Mouse (Mus musculus) kidney, postnatal 0 days (tissue): ENCODE measurements around the gene Wdr77. TPM values are rescaled to one million over a fixed set of nuclear protein-coding genes. Genes with fewer than 3 reads are reported as not detected.

Experiments
- ATAC-seq: fragments of 200-750 bp; cut with Nextera tagmentation; replicated peaks from 2 replicates; pipeline ENCODE4 v1.8.0; 2017; ENCODE audit warnings: low read depth, moderate number of reproducible peaks, moderate TSS enrichment, moderate library complexity; ENCODE audit not compliant: low FRiP score
- DNase-seq: peaks from one replicate; pipeline ENCODE4 v3.0.0-alpha.2; 2016; ENCODE audit warnings: low spot score
- H3K27ac ChIP-seq: fragments of 300-500 bp; sonication (generic); 2 replicates; pipeline ENCODE4 v1.5.1; 2014; ENCODE audit warnings: mild to moderate bottlenecking
- H3K27me3 ChIP-seq: fragments of 300-500 bp; sonication (generic); 2 replicates; pipeline ENCODE4 v1.6.1; 2014; ENCODE audit warnings: low read length, mixed read lengths; ENCODE audit not compliant: insufficient read depth
- H3K36me3 ChIP-seq: fragments of 300-500 bp; sonication (generic); 2 replicates; pipeline ENCODE4 v1.6.1; 2014; ENCODE audit warnings: low read length, mixed read lengths; ENCODE audit not compliant: insufficient read depth
- H3K4me1 ChIP-seq: fragments of 300-500 bp; sonication (generic); replicated peaks from 2 replicates; pipeline ENCODE4 v1.6.1; 2014; ENCODE audit warnings: antibody characterized with exemption, low read length, mixed read lengths; ENCODE audit not compliant: insufficient read depth
- H3K4me2 ChIP-seq: fragments of 300-500 bp; sonication (generic); 2 replicates; pipeline ENCODE4 v1.6.1; 2014; ENCODE audit warnings: mild to moderate bottlenecking, low read length, moderate library complexity, mixed read lengths
- H3K4me3 ChIP-seq: fragments of 300-500 bp; sonication (generic); replicated peaks from 2 replicates; pipeline ENCODE4 v1.5.1; 2014; ENCODE audit warnings: low read depth, low read length
- H3K9ac ChIP-seq: fragments of 300-500 bp; sonication (generic); 2 replicates; pipeline ENCODE4 v1.6.1; 2014; ENCODE audit warnings: low read depth, low read length
- H3K9me3 ChIP-seq: fragments of 300-500 bp; sonication (generic); replicated peaks from 2 replicates; pipeline ENCODE4 v1.6.1; 2016; ENCODE audit warnings: low read length, inconsistent platforms, mixed read lengths
- CTCF ChIP-seq: IDR thresholded peaks from 2 replicates; pipeline ENCODE4 v1.5.1; 2016; ENCODE audit warnings: antibody characterized with exemption, low read depth, mild to moderate bottlenecking, moderate library complexity
- WGBS: fragments of 180-500 bp; shearing (Covaris S2); extraction: QIAGEN DNeasy Blood & Tissue Kit; methylation state at CpG from one replicate; pipeline ENCODE4 v1.1.7; 2014; 5-methylcytosine and 5-hydroxymethylcytosine counted together
- polyA plus RNA-seq: library from polyadenylated mRNA; unstranded; fragments of >200 nt; fragmentation: Nextera tagmentation; extraction: Ambion mirVana; gene quantifications from 2 replicates; pipeline ENCODE4 v1.2.1, GENCODE M21; 2015

Gene Wdr77
- polyA plus RNA-seq, 1 experiment from 2014 or later = 98.2 TPM

DNA sequence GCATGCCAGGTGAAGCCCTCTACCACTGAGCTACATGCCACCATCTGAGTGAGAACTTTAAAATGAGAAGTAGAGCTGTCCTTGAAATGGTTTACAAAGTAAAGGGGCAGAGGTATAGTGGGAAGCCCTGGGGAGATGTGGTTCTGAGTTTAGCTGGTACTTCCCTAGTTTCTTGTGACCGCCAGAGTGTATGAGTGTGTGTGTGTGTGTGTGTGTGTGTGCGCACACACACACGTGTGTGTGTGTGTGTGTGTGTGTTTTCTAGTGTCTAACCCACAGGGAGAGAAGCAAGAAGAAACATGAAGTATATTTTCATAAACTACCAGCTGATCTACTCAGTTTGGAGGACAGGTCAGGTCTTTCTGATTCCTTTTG lies 31.0 kb upstream of the Wdr77 start:
- Histone ChIP-seq H3K4me3 (no peak overlapping the region), H3K27me3 (no peaks in the 10 kb centered on the region), H3K9ac (no peak overlapping the region), H3K4me2 (no peak overlapping the region), H3K27ac (no peak overlapping the region), H3K36me3 (no peaks in the 10 kb centered on the region), H3K4me1 (no peaks in the 10 kb centered on the region), H3K9me3 (no peaks in the 10 kb centered on the region)
- ATAC-seq (no peak), DNase-seq (no peak)
- no peak for TF ChIP-seq CTCF
- WGBS = 84% methylated on average over 3 of the region's 3 CpGs

DNA sequence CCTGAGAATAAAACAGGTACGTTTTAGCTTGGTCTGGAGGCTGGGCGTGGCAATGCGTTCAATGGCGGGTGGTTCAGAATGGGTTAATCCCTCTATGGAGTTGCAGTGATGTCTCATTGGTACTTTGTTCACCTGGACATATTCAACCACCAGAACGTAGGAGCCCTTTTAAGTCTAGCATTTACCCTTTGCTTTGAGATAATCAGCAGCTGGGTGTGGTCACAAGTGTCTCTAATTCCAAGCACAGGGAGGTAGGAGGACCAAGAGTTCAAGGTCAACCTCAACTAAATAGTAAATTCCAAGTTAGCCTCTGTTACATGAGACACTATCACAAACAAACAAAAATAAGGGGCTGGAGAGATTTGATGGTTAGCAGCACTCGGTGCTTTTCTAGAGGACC lies 30.4 kb upstream of the Wdr77 start:
- WGBS = 85% methylated on average over 6 of the region's 6 CpGs
- Histone ChIP-seq H3K27me3 (no peaks in the 10 kb centered on the region), H3K9ac (no peak overlapping the region), H3K9me3 (no peaks in the 10 kb centered on the region), H3K4me3 (no peak overlapping the region), H3K36me3 (no peaks in the 10 kb centered on the region), H3K27ac (no peak overlapping the region), H3K4me2 (no peak overlapping the region), H3K4me1 (no peaks in the 10 kb centered on the region)
- no peak for TF ChIP-seq CTCF
- DNase-seq = no peak
- no peak for ATAC-seq

DNA sequence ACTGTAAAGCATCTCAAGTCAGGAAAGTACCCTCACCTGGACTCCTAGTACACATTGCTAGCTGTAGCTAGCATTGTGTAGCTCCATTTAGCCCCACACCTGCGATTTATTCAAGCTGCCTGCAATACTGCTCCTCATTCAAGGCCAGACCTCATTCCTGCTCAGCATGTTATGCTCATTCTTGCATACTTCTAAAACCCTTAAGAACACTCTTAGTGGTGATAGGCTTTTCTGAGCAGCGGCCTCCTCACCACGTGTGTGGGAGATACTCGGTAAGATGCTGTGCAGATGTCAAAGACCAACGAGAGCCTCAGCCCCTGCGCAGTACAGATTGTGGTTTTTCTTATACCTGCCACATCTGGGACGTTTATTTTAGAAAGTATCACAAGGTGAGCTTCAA lies 29.3 kb upstream of the Wdr77 start:
- no peak for ATAC-seq
- H3K9me3 ChIP-seq = no peaks in the 10 kb centered on the region
- H3K4me1 ChIP-seq = no peaks in the 10 kb centered on the region
- no peak for TF ChIP-seq CTCF
- H3K27ac ChIP-seq = no peak overlapping the region
- H3K4me3 ChIP-seq = no peak overlapping the region
- DNase-seq = no peak
- no peaks in the 10 kb centered on the region for H3K36me3 ChIP-seq
- no peaks in the 10 kb centered on the region for H3K27me3 ChIP-seq
- 79% methylated on average over 7 of the region's 7 CpGs for WGBS
- no peak overlapping the region for H3K4me2 ChIP-seq
- H3K9ac ChIP-seq = no peak overlapping the region

DNA sequence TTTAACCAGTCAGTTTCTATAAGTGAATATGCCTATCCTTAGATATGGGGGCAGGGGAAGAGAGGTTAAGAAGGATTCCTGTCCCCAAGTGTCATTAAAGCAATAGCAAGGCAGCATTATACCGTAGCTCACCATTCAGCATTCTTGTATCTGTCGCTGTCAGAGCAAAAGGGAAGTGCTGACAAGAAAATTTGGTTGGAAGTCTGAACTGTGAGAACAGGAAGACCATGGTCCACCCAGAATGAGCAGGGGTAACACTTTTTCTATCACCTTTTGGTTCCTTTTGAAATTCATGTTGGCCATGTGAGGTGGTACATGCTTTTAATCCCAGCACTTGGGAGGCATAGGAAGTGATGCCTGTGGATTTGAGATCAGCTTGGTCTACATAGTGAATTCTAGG lies 28.1 kb upstream of the Wdr77 start:
- Histone ChIP-seq H3K9ac (no peak overlapping the region), H3K36me3 (no peaks in the 10 kb centered on the region), H3K27ac (no peak overlapping the region), H3K9me3 (no peaks in the 10 kb centered on the region), H3K4me3 (no peak overlapping the region), H3K4me2 (no peak overlapping the region), H3K4me1 (no peaks in the 10 kb centered on the region), H3K27me3 (no peaks in the 10 kb centered on the region)
- TF ChIP-seq CTCF = no peak
- WGBS = 89% methylated on average over 2 of the region's 2 CpGs
- ATAC-seq (no peak), DNase-seq (no peak)

DNA sequence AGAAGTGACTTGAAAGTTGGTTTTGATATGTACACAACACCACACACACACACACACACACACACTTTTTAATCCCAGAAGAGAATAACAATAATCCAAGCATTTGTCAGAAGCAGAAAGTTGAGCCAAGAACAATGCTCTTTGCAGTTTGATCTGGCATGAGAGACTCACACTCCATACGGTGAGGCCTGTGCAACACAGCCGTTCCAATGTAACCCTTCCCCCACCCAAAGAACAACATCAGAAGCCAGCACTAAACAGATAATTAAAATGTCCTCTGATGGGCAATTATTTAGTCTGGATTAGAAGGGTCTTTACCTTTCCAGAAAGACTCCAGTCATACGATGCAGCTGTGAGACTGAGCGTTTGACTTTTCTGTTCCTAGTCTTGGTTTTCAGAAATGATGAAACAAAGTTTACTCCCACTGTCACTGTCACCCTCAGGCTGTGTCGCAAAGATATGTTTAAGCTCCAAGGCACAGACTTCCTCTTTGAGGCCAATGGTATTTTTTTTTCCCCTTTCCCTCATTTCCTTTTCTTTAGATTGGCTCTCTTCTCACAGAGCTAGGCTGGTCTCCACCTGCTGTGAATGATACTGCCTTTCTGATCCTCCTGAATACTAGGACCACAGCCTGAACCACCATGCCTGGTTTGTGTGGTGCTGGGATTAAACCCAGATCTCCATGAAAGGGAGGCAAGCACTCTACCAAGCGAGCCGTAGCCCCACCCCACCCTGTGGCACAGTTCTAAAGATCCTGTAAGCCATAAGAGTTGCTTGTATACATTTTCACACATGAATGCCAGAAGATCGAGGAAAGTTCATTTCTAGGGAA lies 26.7 kb upstream of the Wdr77 start, which contains the start of gene I830077J02Rik:
TSS of gene I830077J02Rik (minus strand) at position 425 of the 832 bp plus-strand sequence.
- no peak for TF ChIP-seq CTCF
- Histone ChIP-seq H3K36me3 (0 out of 2 replicates have a peak, but pooled peaks cover under 1% of the 10 kb centered on the region), H3K4me3 (no peak within 1 kb of the TSS), H3K27me3 (no peaks in the 10 kb centered on the region), H3K4me1 (no peaks in the 10 kb centered on the region), H3K9me3 (no peaks in the 10 kb centered on the region), H3K4me2 (no peak within 1 kb of the TSS), H3K9ac (no peak within 1 kb of the TSS), H3K27ac (no peak within 1 kb of the TSS)
- DNase-seq (no peak), ATAC-seq (no peak)
- WGBS = 68% methylated on average over 8 of the region's 8 CpGs

DNA sequence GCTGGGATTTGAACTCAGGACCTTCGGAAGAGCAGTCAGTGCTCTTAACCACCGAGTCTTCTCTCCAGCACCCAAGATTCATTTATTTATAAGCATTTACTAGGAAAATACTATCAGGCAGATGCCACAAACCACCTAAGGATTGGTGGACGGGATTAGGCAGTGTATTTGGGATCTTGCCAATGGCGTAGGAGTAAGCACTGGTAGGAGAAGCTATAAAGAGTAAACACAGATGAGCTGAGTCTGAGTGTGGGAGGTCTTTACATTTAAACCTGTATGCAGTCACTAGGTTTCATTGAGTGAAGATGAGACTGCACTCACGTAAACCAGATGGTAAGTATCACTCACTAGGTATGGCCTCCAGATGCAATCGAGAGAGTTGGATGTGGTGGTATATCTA lies 25.2 kb upstream of the Wdr77 start:
- no peak for TF ChIP-seq CTCF
- H3K9me3 ChIP-seq = no peaks in the 10 kb centered on the region
- 96% methylated on average over 6 of the region's 6 CpGs for WGBS
- no peak overlapping the region for H3K27ac ChIP-seq
- H3K4me1 ChIP-seq = no peaks in the 10 kb centered on the region
- no peak for ATAC-seq
- no peak for DNase-seq
- H3K9ac ChIP-seq = no peak overlapping the region
- H3K4me3 ChIP-seq = no peak overlapping the region
- H3K27me3 ChIP-seq = no peaks in the 10 kb centered on the region
- H3K36me3 ChIP-seq = 0 out of 2 replicates have a peak, but pooled peaks cover 4% of the 10 kb centered on the region
- H3K4me2 ChIP-seq = no peak overlapping the region
